Mouse (Mus musculus): Measurements from ENCODE around the gene Lhx2. TPM values are rescaled to one million over a fixed set of nuclear protein-coding genes. Genes with fewer than 3 reads are reported as not detected.

Gene Lhx2
- polyA plus RNA-seq (2016; fragmentation: Nextera tagmentation; extraction: Ambion mirVana), result 108 and 115 TPM in 2 replicates

GRCm38 (mm10) chr2:38338990-38339909 lies at the start of gene Lhx2:
TSS of gene Lhx2 (plus strand) at chr2:38339281.
- peaks cover 98% of the 10 kb centered on the region for H3K27me3 ChIP-seq (ENCODE audit: poor library complexity, severe bottlenecking)
- H3K4me3 ChIP-seq, result peak within 1 kb of the TSS; percentile 68
- under 1% methylated on average over 88 of the region's 92 CpGs for WGBS
- no peaks in the 10 kb centered on the region for H3K9me3 ChIP-seq
- H3K36me3 ChIP-seq (replicated peaks), result no peaks in the 10 kb centered on the region
- DNase-seq (ENCODE audit: extremely low spot score, low spot score), result peak; percentile 52
- H3K27ac ChIP-seq, result peak within 1 kb of the TSS; percentile 96
- H3K4me1 ChIP-seq, result peaks cover 87% of the 10 kb centered on the region

GRCm38 (mm10) chr2:38291526-38291925 lies 47.6 kb upstream of the Lhx2 start:
- H3K27ac ChIP-seq, result no peak overlapping the region
- WGBS, result 86% methylated on average over 1 of the region's 1 CpGs
- H3K4me3 ChIP-seq, result no peak overlapping the region
- H3K27me3 ChIP-seq (ENCODE audit: poor library complexity, severe bottlenecking), result no peaks in the 10 kb centered on the region
- no peak for DNase-seq (ENCODE audit: extremely low spot score, low spot score)
- H3K9me3 ChIP-seq, result no peaks in the 10 kb centered on the region
- H3K4me1 ChIP-seq, result peaks cover 19% of the 10 kb centered on the region
- H3K36me3 ChIP-seq (replicated peaks), result no peaks in the 10 kb centered on the region

GRCm38 (mm10) chr2:38295939-38296338 lies 43.1 kb upstream of the Lhx2 start:
- H3K9me3 ChIP-seq, result no peaks in the 10 kb centered on the region

GRCm38 (mm10) chr2:38300941-38301340 lies 38.1 kb upstream of the Lhx2 start:
- Histone ChIP-seq H3K9me3 (no peaks in the 10 kb centered on the region), H3K4me1 (peaks cover 15% of the 10 kb centered on the region), H3K36me3 (replicated peaks) (no peaks in the 10 kb centered on the region), H3K4me3 (no peak overlapping the region), H3K27me3 (ENCODE audit: poor library complexity, severe bottlenecking) (peaks cover 9% of the 10 kb centered on the region; the same call in 1 of the 2 replicates), H3K27ac (no peak overlapping the region)
- no peak for DNase-seq (ENCODE audit: extremely low spot score, low spot score)
- 94% methylated on average over 2 of the region's 2 CpGs for WGBS

More at GRCm38 (mm10) chr2:38295939-38296338, 43.1 kb upstream of the Lhx2 start:
- Histone ChIP-seq H3K27ac (no peak overlapping the region), H3K27me3 (ENCODE audit: poor library complexity, severe bottlenecking) (no peaks in the 10 kb centered on the region), H3K4me1 (peaks cover 11% of the 10 kb centered on the region), H3K36me3 (replicated peaks) (no peaks in the 10 kb centered on the region), H3K4me3 (no peak overlapping the region)
- WGBS, result 95% methylated on average over 4 of the region's 4 CpGs
- DNase-seq (ENCODE audit: extremely low spot score, low spot score), result no peak

- Histone ChIP-seq H3K9me3 (no peaks in the 10 kb centered on the region), H3K4me1 (peaks cover 7% of the 10 kb centered on the region), H3K27ac (no peak overlapping the region), H3K4me3 (no peak overlapping the region), H3K36me3 (replicated peaks) (no peaks in the 10 kb centered on the region), H3K27me3 (ENCODE audit: poor library complexity, severe bottlenecking) (peaks cover 12% of the 10 kb centered on the region; the same call in 1 of the 2 replicates)
- DNase-seq (ENCODE audit: extremely low spot score, low spot score), result no peak
- WGBS, result 88% methylated on average over 1 of the region's 1 CpGs
These were observed 33.9 kb upstream of the Lhx2 start for GRCm38 (mm10) chr2:38305152-38305551.

GRCm38 (mm10) chr2:38312921-38313320 lies 26.2 kb upstream of the Lhx2 start:
- H3K27me3 ChIP-seq (ENCODE audit: poor library complexity, severe bottlenecking), result peaks cover 13% of the 10 kb centered on the region
- H3K27ac ChIP-seq, result no peak overlapping the region
- WGBS, result 33% methylated on average over 3 of the region's 3 CpGs
- H3K4me1 ChIP-seq, result peaks cover 5% of the 10 kb centered on the region; the same call in 1 of the 2 replicates
- DNase-seq (ENCODE audit: extremely low spot score, low spot score), result no peak
- no peaks in the 10 kb centered on the region for H3K9me3 ChIP-seq
- H3K4me3 ChIP-seq, result no peak overlapping the region
- no peaks in the 10 kb centered on the region for H3K36me3 ChIP-seq (replicated peaks)

GRCm38 (mm10) chr2:38313399-38313798 lies 25.7 kb upstream of the Lhx2 start:
- no peaks in the 10 kb centered on the region for H3K9me3 ChIP-seq
- peaks cover 5% of the 10 kb centered on the region; the same call in 1 of the 2 replicates for H3K4me1 ChIP-seq
- H3K27me3 ChIP-seq (ENCODE audit: poor library complexity, severe bottlenecking), result peaks cover 13% of the 10 kb centered on the region
- WGBS, result 58% methylated on average over 3 of the region's 3 CpGs
- H3K27ac ChIP-seq, result no peak overlapping the region
- no peak overlapping the region for H3K4me3 ChIP-seq
- DNase-seq (ENCODE audit: extremely low spot score, low spot score), result no peak
- H3K36me3 ChIP-seq (replicated peaks), result no peaks in the 10 kb centered on the region

- Histone ChIP-seq H3K4me1 (no peaks in the 10 kb centered on the region), H3K4me3 (no peak overlapping the region), H3K9me3 (no peaks in the 10 kb centered on the region), H3K36me3 (replicated peaks) (no peaks in the 10 kb centered on the region), H3K27me3 (ENCODE audit: poor library complexity, severe bottlenecking) (peaks cover 20% of the 10 kb centered on the region), H3K27ac (no peak overlapping the region)
- DNase-seq (ENCODE audit: extremely low spot score, low spot score), result no peak
- 94% methylated on average over 11 of the region's 11 CpGs for WGBS
These were observed 20.0 kb upstream of the Lhx2 start for GRCm38 (mm10) chr2:38319086-38319485.

- whole genome bisulfite sequencing, result 80% methylated on average over 4 of the region's 4 CpGs
- H3K36me3 ChIP-seq (replicated peaks), result no peaks in the 10 kb centered on the region
- no peak overlapping the region for H3K4me3 ChIP-seq
- no peak for DNase-seq (ENCODE audit: extremely low spot score, low spot score)
- no peak overlapping the region for H3K27ac ChIP-seq
- H3K4me1 ChIP-seq, result no peaks in the 10 kb centered on the region
- H3K9me3 ChIP-seq, result no peaks in the 10 kb centered on the region
- peaks cover 30% of the 10 kb centered on the region for H3K27me3 ChIP-seq (ENCODE audit: poor library complexity, severe bottlenecking)
These were observed 18.2 kb upstream of the Lhx2 start for GRCm38 (mm10) chr2:38320911-38321310.

GRCm38 (mm10) chr2:38323380-38323779 lies 15.7 kb upstream of the Lhx2 start:
- 75% methylated on average over 8 of the region's 8 CpGs for WGBS
- H3K4me3 ChIP-seq, result no peak overlapping the region
- H3K27me3 ChIP-seq (ENCODE audit: poor library complexity, severe bottlenecking), result peaks cover 42% of the 10 kb centered on the region

GRCm38 (mm10) chr2:38326671-38327070 lies 12.4 kb upstream of the Lhx2 start:
- no peaks in the 10 kb centered on the region for H3K9me3 ChIP-seq
- no peak overlapping the region for H3K27ac ChIP-seq
- no peaks in the 10 kb centered on the region for H3K36me3 ChIP-seq (replicated peaks)
- WGBS, result 60% methylated on average over 1 of the region's 1 CpGs
- peaks cover 6% of the 10 kb centered on the region for H3K4me1 ChIP-seq
- DNase-seq (ENCODE audit: extremely low spot score, low spot score), result no peak
- H3K4me3 ChIP-seq, result no peak overlapping the region
- H3K27me3 ChIP-seq (ENCODE audit: poor library complexity, severe bottlenecking), result peaks cover 47% of the 10 kb centered on the region

More at GRCm38 (mm10) chr2:38323380-38323779, 15.7 kb upstream of the Lhx2 start:
- Histone ChIP-seq H3K27ac (no peak overlapping the region), H3K36me3 (replicated peaks) (no peaks in the 10 kb centered on the region), H3K9me3 (no peaks in the 10 kb centered on the region), H3K4me1 (peaks cover 6% of the 10 kb centered on the region)
- no peak for DNase-seq (ENCODE audit: extremely low spot score, low spot score)

GRCm38 (mm10) chr2:38333586-38334119 lies 5.4 kb upstream of the Lhx2 start:
- peaks cover 41% of the 10 kb centered on the region for H3K4me1 ChIP-seq
- H3K27ac ChIP-seq, result no peak overlapping the region
- H3K27me3 ChIP-seq (ENCODE audit: poor library complexity, severe bottlenecking), result peaks cover 70% of the 10 kb centered on the region
- no peaks in the 10 kb centered on the region for H3K36me3 ChIP-seq (replicated peaks)
- WGBS, result 36% methylated on average over 7 of the region's 7 CpGs
- no peak overlapping the region for H3K4me3 ChIP-seq
- H3K9me3 ChIP-seq, result no peaks in the 10 kb centered on the region
- DNase-seq (ENCODE audit: extremely low spot score, low spot score), result no peak

GRCm38 (mm10) chr2:38336606-38337005 lies 2.5 kb upstream of the Lhx2 start:
- WGBS, result under 1% methylated on average over 17 of the region's 17 CpGs
- H3K4me3 ChIP-seq, result peak overlapping the region; percentile 68
- peaks cover 95% of the 10 kb centered on the region for H3K27me3 ChIP-seq (ENCODE audit: poor library complexity, severe bottlenecking)
- peak; percentile 56 for DNase-seq (ENCODE audit: extremely low spot score, low spot score)
- H3K4me1 ChIP-seq, result peaks cover 70% of the 10 kb centered on the region
- H3K36me3 ChIP-seq (replicated peaks), result no peaks in the 10 kb centered on the region
- peak overlapping the region; percentile 96 for H3K27ac ChIP-seq
- no peaks in the 10 kb centered on the region for H3K9me3 ChIP-seq

Measured in forebrain, embryonic 10.5 days (tissue).